Mouse (Mus musculus) CH12.LX (cell line): ENCODE data around the gene Fxyd2.

Experiments used
- CHD2 ChIP-seq: IDR thresholded peaks from 2 replicates; pipeline ENCODE4 v1.6.1; 2011; ENCODE audit warnings: low read length, improper control_type of control experiment
- CTCF ChIP-seq, 2 experiments: IDR thresholded peaks in 1 of 2; conservative IDR thresholded peaks in 1 of 2; 2 replicates each; pipeline ENCODE4 v1.5.1; 2011 to 2012; ENCODE audit warnings: low read depth in 2 of 2, low read length in 2 of 2, improper control_type of control experiment in 1 of 2, inconsistent platforms in 1 of 2, mild to moderate bottlenecking in 1 of 2, moderate library complexity in 1 of 2
- EP300 ChIP-seq: IDR thresholded peaks from 2 replicates; pipeline ENCODE4 v1.6.1; 2011; ENCODE audit warnings: low read length, improper control_type of control experiment
- JUND ChIP-seq: conservative IDR thresholded peaks from 2 replicates; pipeline ENCODE4 v1.6.1; 2011; ENCODE audit warnings: low read depth, low read length, improper control_type of control experiment
- POLR2A ChIP-seq: IDR thresholded peaks from 2 replicates; pipeline ENCODE4 v1.6.1; 2011; ENCODE audit warnings: low read depth, mild to moderate bottlenecking, improper control_type of control experiment, low read length
- POLR2AphosphoS2 ChIP-seq: IDR thresholded peaks from 2 replicates; pipeline ENCODE4 v1.6.1; 2011; ENCODE audit warnings: low read depth, low read length, improper control_type of control experiment
- UBTF ChIP-seq: IDR thresholded peaks from 2 replicates; pipeline ENCODE4 v1.6.1; 2012; ENCODE audit warnings: low read depth, mild to moderate bottlenecking, inconsistent platforms, low read length, improper control_type of control experiment, moderate library complexity
- USF1 ChIP-seq: IDR thresholded peaks from 2 replicates; pipeline ENCODE4 v1.6.1; 2014; ENCODE audit warnings: low read depth, mild to moderate bottlenecking, inconsistent platforms, low read length, improper control_type of control experiment
- USF2 ChIP-seq: conservative IDR thresholded peaks from 2 replicates; pipeline ENCODE4 v1.6.1; 2011; ENCODE audit warnings: low read depth, low read length, improper control_type of control experiment
- ZNF384 ChIP-seq: IDR thresholded peaks from 2 replicates; pipeline ENCODE4 v1.6.1; 2012; ENCODE audit warnings: low read depth, low read length, improper control_type of control experiment, inconsistent platforms

GRCm38 (mm10) chr9:45432639-45433038 lies 33.2 kb downstream of the Fxyd2 start:
- TF ChIP-seq JUND (no peak), USF1 (no peak), CTCF (conservative IDR thresholded peaks at IDR 0.05 in 1 of 2, IDR thresholded peaks at IDR 0.05 in 1 of 2; ENCODE audit: low read depth in 2 of 2, low read length in 2 of 2) (no peak), POLR2AphosphoS2 (no peak), POLR2A (no peak), ZNF384 (no peak; the same call in 1 of the 2 replicates), UBTF (no peak), USF2 (no peak), CHD2 (no peak), EP300 (no peak)
